Mouse (Mus musculus) heart, postnatal 25 days (tissue): ENCODE data around the gene Gngt2. TPM values are rescaled to one million over a fixed set of nuclear protein-coding genes. Genes with fewer than 3 reads are reported as not detected.

Source experiments
- DNase-seq: peaks from one replicate; pipeline ENCODE4 v3.0.0; 2022; ENCODE audit warnings: low spot score
- intact Hi-C: fragments of 180-260 bp; cut with DNase I; formaldehyde crosslinking; loops from one replicate; pipeline ENCODE4 v1.15.1; 2025
- total RNA-seq, 2 experiments: library from RNA; stranded (reverse); gene quantifications; 2 replicates each; pipeline ENCODE4 v1.2.3; 2021

The Gngt2 gene
- total RNA-seq, 2 experiments from 2014 or later = 20.6 to 21.9 TPM

- DNase-seq = peak; percentile 66
- intact Hi-C loops = loop anchor here (2.0 to 10.0 kb wide), 3 partner anchors 30 to 140 kb away; no protein-coding TSS in a partner anchor
Measured at GRCm38 (mm10) chr11:95824877-95825243, 12.2 kb upstream of the Gngt2 start.

GRCm38 (mm10) chr11:95825625-95826024 lies 11.4 kb upstream of the Gngt2 start:
- intact Hi-C loops = loop anchor here (2.0 to 10.0 kb wide), 3 partner anchors 31 to 141 kb away; no protein-coding TSS in a partner anchor

GRCm38 (mm10) chr11:95826317-95827167 lies 10.5 kb upstream of the Gngt2 start:
- no peak for DNase-seq

More at GRCm38 (mm10) chr11:95825625-95826024, 11.4 kb upstream of the Gngt2 start:
- no peak for DNase-seq

GRCm38 (mm10) chr11:95827168-95827447 lies 9.9 kb upstream of the Gngt2 start:
- DNase-seq = no peak
- intact Hi-C loops = loop anchor here (10.0 kb wide), 1 partner anchor 142 kb away; no protein-coding TSS in a partner anchor

More at GRCm38 (mm10) chr11:95826317-95827167, 10.5 kb upstream of the Gngt2 start:
- intact Hi-C loops = loop anchor here (10.0 kb wide), 1 partner anchor 142 kb away; no protein-coding TSS in a partner anchor

DNA sequence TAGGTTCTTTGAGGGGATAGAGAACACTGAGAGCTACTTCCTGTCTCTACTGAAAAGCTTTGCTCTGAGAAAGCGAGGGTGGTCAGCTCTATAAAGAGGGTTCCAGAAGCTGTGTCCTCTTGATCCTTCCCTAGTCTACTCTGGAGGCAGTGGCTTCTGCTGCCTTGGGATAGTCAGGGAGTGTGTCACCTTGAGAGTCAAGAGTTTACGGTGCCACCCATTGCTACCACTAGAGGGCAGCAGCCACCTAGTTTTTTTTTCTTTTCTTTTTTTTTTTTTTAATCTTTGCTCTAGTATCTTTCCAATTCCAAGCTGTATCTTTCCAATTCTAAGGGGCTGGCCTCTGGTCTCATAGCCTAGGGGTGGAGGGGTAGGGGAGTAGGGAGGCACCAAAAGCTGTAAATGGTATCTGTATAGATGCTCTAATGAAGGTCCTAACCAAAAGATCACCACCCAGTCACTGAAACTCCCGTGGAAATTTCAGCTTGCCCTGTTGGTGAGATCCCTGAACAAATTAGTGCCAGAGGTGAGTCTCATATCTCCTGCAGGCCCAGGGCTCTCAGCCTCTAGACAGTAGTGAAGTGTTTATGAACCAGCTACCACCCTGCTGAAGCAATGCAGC lies 9.4 kb upstream of the Gngt2 start:
- no peak for DNase-seq
- intact Hi-C loops = loop anchor here (10.0 kb wide), 1 partner anchor 143 kb away; no protein-coding TSS in a partner anchor

GRCm38 (mm10) chr11:95828181-95828964 lies 8.6 kb upstream of the Gngt2 start:
- intact Hi-C loops = loop anchor here (10.0 kb wide), 1 partner anchor 144 kb away; no protein-coding TSS in a partner anchor
- no peak for DNase-seq

DNA sequence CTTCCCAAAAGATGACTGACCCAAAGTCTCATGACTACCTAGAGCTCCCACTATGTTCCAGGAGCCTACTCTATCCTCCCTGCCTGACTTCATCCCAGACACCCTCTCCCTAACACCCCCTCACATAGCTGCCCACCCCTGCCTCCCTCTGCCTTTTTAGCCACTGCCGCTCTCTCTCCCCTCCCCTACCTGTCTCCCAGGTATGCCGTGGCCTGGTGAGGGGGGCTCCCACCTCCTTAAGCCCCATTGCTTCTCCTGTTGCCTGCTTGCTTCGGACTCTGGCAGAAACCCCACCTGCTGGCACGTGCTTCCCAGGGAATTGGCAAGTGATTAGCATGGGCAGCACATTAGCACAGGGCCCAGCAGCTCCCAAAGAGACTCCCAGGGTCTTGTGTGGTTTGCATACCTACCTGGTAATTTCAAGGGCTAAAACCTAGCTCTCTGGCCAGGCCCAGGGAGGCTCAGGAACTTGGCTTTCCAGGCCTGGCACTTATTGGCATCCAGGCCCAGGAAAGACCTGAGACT lies 7.4 kb upstream of the Gngt2 start:
- intact Hi-C loops = loop anchor here (1.0 to 10.0 kb wide), 2 partner anchors 24 to 145 kb away; no protein-coding TSS in a partner anchor
- no peak for DNase-seq

DNA sequence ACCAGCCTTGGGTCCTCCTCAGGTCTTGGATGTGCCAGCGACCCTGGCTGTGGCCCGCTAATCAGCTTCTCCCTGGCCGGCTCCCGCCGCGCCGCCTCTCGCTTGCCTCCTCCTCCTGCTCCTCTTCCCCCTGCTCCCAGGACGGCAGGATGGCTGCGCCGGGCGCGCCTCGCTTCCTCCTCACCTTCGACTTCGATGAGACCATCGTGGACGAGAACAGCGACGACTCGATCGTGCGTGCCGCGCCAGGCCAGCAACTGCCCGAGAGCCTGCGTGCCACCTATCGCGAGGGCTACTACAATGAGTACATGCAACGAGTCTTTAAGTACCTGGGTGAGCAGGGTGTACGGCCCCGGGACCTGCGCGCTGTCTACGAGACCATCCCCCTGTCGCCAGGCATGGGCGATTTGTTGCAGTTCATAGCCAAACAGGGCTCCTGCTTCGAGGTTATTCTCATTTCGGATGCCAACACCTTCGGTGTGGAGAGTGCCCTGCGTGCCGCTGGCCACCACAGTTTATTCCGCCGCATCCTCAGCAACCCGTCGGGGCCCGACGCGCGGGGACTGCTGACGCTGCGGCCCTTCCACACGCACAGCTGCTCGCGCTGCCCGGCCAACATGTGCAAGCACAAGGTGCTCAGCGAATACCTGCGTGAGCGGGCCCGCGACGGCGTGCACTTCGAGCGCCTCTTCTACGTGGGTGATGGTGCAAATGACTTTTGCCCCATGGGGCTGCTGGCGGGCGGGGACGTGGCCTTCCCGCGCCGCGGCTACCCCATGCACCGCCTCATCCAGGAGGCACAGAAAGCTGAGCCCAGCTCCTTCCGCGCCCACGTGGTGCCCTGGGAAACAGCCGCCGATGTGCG lies 6.4 kb upstream of the Gngt2 start:
- DNase-seq = no peak

GRCm38 (mm10) chr11:95831276-95831619 lies 5.8 kb upstream of the Gngt2 start:
- intact Hi-C loops = no loop called here
- DNase-seq = no peak

More for the DNA sequence above, 6.4 kb upstream of the Gngt2 start:
- intact Hi-C loops = no loop called here

GRCm38 (mm10) chr11:95831641-95832040 lies 5.4 kb upstream of the Gngt2 start:
- intact Hi-C loops = no loop called here
- DNase-seq = no peak

GRCm38 (mm10) chr11:95832129-95833005 lies 4.6 kb upstream of the Gngt2 start:
- no peak for DNase-seq
- intact Hi-C loops = no loop called here

DNA sequence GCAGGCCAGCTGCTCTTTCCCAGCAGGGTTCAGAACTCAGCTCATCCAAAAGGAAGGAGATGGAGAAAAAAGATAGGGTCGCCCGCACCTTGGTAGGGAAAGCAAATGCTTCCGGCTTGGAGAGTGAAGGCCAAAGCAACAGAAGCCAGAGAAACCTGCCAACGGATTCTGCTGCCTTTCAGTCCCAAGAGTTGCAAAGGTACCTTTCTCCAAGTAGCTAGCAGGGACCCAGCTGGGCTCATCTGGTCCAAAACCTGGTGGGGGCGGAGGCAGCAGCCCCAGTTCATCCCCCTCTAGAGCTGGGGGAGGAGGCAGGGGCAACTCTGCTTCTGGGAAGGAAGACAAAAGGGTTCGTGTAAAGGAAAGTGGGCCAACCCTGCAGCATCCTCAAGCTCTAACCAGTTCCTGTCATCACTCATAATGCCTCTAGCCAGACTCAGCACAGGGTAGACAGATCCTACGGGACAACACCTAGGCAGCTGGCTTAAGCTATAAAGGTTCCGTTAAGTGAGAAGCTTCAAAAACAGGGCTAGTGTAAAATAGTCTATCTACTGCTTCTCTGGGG lies 3.9 kb upstream of the Gngt2 start:
- intact Hi-C loops = no loop called here
- DNase-seq = no peak

- DNase-seq = no peak
- intact Hi-C loops = no loop called here
Measured at GRCm38 (mm10) chr11:95833631-95834142, 3.3 kb upstream of the Gngt2 start.

DNA sequence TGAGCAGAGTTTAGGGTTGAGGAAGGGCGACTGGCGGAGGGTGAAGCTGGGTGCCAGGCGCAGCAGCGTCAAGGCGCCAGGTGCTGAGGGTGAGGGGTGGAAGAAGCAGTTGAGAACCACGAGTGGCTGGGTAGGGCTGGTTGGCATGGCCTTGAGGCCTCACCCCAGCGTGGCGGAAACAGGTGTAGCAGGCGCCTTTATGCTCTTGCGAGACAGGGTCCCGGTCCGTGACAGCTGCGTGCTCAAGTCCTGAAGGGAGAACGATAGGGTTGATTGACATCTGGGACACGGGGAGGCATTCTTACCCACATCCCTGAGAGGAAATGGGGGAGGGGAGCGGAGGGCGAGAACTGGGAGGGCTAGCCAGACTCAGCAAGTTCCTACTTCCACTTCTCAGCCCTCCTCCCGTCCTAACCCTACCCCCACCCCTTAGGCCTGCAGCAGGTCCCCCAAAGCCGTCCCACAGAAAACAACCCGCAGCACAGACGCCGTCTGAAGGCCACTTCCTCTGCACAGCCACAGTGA lies 2.8 kb upstream of the Gngt2 start:
- intact Hi-C loops = no loop called here
- DNase-seq = no peak

GRCm38 (mm10) chr11:95834742-95835710 lies 2.0 kb upstream of the Gngt2 start:
- intact Hi-C loops = no loop called here
- DNase-seq = no peak

GRCm38 (mm10) chr11:95835832-95836231 lies 1.2 kb upstream of the Gngt2 start:
- DNase-seq = no peak
- intact Hi-C loops = no loop called here
